Mouse (Mus musculus): ENCODE results near the gene Ppara. TPM values are rescaled to one million over a fixed set of nuclear protein-coding genes. Genes with fewer than 3 reads are reported as not detected.

Gene Ppara
- polyA plus RNA-seq, 1 experiment from 2014 or later = 1.2 TPM

MicroRNAs encoded within 50 kb of the gene (microRNA counts, 519-probe panel; counts per million panel counts)
- microRNA mmu-let-7b (6,977 counts per million, percentile 93 among the panel's probes with 10 or more counts), microRNA mmu-let-7c (8,110 counts per million, percentile 99 among the panel's probes with 10 or more counts)

Small RNA genes lying within 50 kb of the gene (microRNA-seq; reads per million reads assigned to microRNA genes)
- gene Mirlet7b = 6,227 reads per million, percentile 93 among the genes with 10 or more reads in this experiment
- gene Mirlet7c-2 = 813 reads per million, percentile 76 among the genes with 10 or more reads in this experiment

Other genes starting within 250 kb of the Ppara start
- gene 7530416G11Rik, start 231.8 kb upstream of the Ppara start, polyA plus RNA-seq (2014; fragmentation: Nextera tagmentation; extraction: Ambion mirVana) = not detected in 2 replicates
- gene Wnt7b, start 152.5 kb upstream of the Ppara start, polyA plus RNA-seq (2014; fragmentation: Nextera tagmentation; extraction: Ambion mirVana) = 28.1 and 30.8 TPM in 2 replicates
- gene Cdpf1, start 76.7 kb downstream of the Ppara start, polyA plus RNA-seq (2014; fragmentation: Nextera tagmentation; extraction: Ambion mirVana) = 16.5 and 21.0 TPM in 2 replicates
- 0.10 and 0.11 TPM in 2 replicates for gene Pkdrej, start 86.8 kb downstream of the Ppara start, polyA plus RNA-seq (2014; fragmentation: Nextera tagmentation; extraction: Ambion mirVana)
- 2.7 and 3.1 TPM in 2 replicates for gene Ttc38, start 97.3 kb downstream of the Ppara start, polyA plus RNA-seq (2014; fragmentation: Nextera tagmentation; extraction: Ambion mirVana)
- gene Gtse1, start 124.8 kb downstream of the Ppara start, polyA plus RNA-seq (2014; fragmentation: Nextera tagmentation; extraction: Ambion mirVana) = 4.8 and 5.7 TPM in 2 replicates
- 30.7 and 30.9 TPM in 2 replicates for gene Trmu, start 144.3 kb downstream of the Ppara start, polyA plus RNA-seq (2014; fragmentation: Nextera tagmentation; extraction: Ambion mirVana)